Mouse (Mus musculus) limb, embryonic 10.5 days (tissue): ENCODE measurements around the gene Larp4. TPM values are rescaled to one million over a fixed set of nuclear protein-coding genes. Genes with fewer than 3 reads are reported as not detected.
"Not testable (repeated sequence)": the region's sequence is repeated elsewhere in the genome, so short reads cannot be mapped to it uniquely, and the experiment has no call there.

Experiments used
- DNase-seq: peaks from one replicate; pipeline ENCODE4 v3.0.0-alpha.2; 2017; ENCODE audit warnings: low spot score
- H3K27ac ChIP-seq: fragments of 300-500 bp; sonication (generic); 2 replicates; pipeline ENCODE4 v1.5.1; 2016; ENCODE audit warnings: mild to moderate bottlenecking
- H3K27me3 ChIP-seq: fragments of 300-500 bp; sonication (generic); 2 replicates; pipeline ENCODE4 v1.6.1; 2016; ENCODE audit warnings: low read depth, mild to moderate bottlenecking; ENCODE audit not compliant: poor library complexity, severe bottlenecking
- H3K36me3 ChIP-seq: fragments of 300-500 bp; sonication (generic); 2 replicates; pipeline ENCODE4 v1.6.1; 2016; ENCODE audit warnings: mild to moderate bottlenecking, moderate library complexity
- H3K4me1 ChIP-seq: fragments of 300-500 bp; sonication (generic); 2 replicates; pipeline ENCODE4 v1.6.1; 2016
- H3K4me3 ChIP-seq: fragments of 300-500 bp; sonication (generic); 2 replicates; pipeline ENCODE4 v1.5.1; 2016; ENCODE audit warnings: mild to moderate bottlenecking, moderate library complexity
- H3K9me3 ChIP-seq: fragments of 300-500 bp; sonication (generic); replicated peaks from 2 replicates; pipeline ENCODE4 v1.6.1; 2016; ENCODE audit warnings: mild to moderate bottlenecking
- WGBS: fragments of 180-500 bp; shearing (Covaris S2); methylation state at CpG from one replicate; pipeline ENCODE4 v1.1.7; 2016; 5-methylcytosine and 5-hydroxymethylcytosine counted together
- polyA plus RNA-seq: library from polyadenylated mRNA; unstranded; fragments of >200 nt; fragmentation: Nextera tagmentation; extraction: Ambion mirVana; gene quantifications from 2 replicates; pipeline ENCODE4 v1.2.1, GENCODE M21; 2016

Gene Larp4
- polyA plus RNA-seq, 1 experiment from 2014 or later = 37.1 TPM

- Histone ChIP-seq H3K36me3 (no peaks in the 10 kb centered on the region), H3K4me1 (peaks cover 8% of the 10 kb centered on the region; the same call in 1 of the 2 replicates), H3K4me3 (peak overlapping the region; percentile 99), H3K9me3 (no peaks in the 10 kb centered on the region), H3K27ac (peak overlapping the region; percentile 98), H3K27me3 (no peaks in the 10 kb centered on the region)
- WGBS = under 1% methylated on average over 84 of the region's 84 CpGs
- DNase-seq = peak; percentile 93
Observed at GRCm38 (mm10) chr15:99972989-99973911, 3.4 kb downstream of the Larp4 start.

GRCm38 (mm10) chr15:99974476-99975220 is 4.8 kb downstream of the Larp4 start:
- peaks cover 8% of the 10 kb centered on the region; the same call in 1 of the 2 replicates for H3K4me1 ChIP-seq
- DNase-seq = no peak
- peak overlapping the region; percentile 99 for H3K4me3 ChIP-seq
- no peaks in the 10 kb centered on the region for H3K36me3 ChIP-seq
- no peak overlapping the region for H3K27ac ChIP-seq
- 81% methylated on average over 2 of the region's 2 CpGs for WGBS
- H3K27me3 ChIP-seq = no peaks in the 10 kb centered on the region
- no peaks in the 10 kb centered on the region for H3K9me3 ChIP-seq

DNA sequence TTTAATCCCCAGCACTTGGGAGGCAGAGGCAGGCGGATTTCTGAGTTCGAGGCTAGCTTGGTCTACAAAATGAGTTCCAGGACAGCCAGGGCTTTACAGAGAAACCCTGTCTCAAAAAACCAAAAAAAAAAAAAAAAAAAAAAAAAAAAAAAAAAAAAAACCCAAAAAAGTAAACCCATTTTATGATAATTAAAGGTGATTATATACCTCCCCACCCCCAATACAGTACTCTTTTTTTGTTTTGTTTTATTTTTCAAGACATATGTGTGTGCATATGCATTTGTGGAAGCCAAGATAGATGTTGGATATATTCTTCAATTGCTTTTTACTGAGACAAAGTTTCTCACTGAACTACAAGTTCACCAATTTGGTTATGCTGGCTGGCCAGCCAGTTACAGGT is 6.3 kb downstream of the Larp4 start:
- H3K9me3 ChIP-seq, H3K4me3 ChIP-seq, H3K36me3 ChIP-seq, H3K27me3 ChIP-seq, H3K27ac ChIP-seq, H3K4me1 ChIP-seq, DNase-seq: not testable (repeated sequence)
- WGBS = 94% methylated on average over 2 of the region's 2 CpGs

DNA sequence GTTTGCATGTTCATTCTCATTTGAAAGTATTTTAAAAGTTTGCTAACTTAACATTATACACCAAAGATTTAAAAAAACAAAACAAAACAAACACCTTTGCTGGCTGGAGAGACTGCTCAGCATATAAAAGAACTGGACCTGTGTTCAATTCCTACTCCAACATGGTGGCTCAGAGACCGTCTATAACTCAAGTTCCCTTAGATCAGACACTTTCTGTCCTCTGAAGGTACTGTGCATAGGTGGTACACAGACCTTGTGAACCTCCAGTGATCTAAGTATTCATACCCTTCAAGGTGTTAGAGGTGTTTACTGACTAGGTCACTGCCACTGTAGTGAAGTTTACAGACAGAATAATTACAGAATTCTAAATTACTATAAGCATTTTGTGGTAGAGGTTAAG is 9.4 kb downstream of the Larp4 start:
- no peaks in the 10 kb centered on the region for H3K27me3 ChIP-seq
- H3K27ac ChIP-seq = no peak overlapping the region
- H3K9me3 ChIP-seq = no peaks in the 10 kb centered on the region
- H3K4me1 ChIP-seq = peaks cover 3% of the 10 kb centered on the region; the same call in 1 of the 2 replicates
- WGBS = 88% methylated on average over 1 of the region's 1 CpGs
- no peak overlapping the region for H3K4me3 ChIP-seq
- no peak for DNase-seq
- 0 out of 2 replicates have a peak, but pooled peaks cover 2% of the 10 kb centered on the region for H3K36me3 ChIP-seq

GRCm38 (mm10) chr15:99979715-99980114 is 9.8 kb downstream of the Larp4 start:
- Histone ChIP-seq H3K27me3 (no peaks in the 10 kb centered on the region), H3K9me3 (no peaks in the 10 kb centered on the region), H3K36me3 (0 out of 2 replicates have a peak, but pooled peaks cover 2% of the 10 kb centered on the region), H3K4me1 (no peaks in the 10 kb centered on the region), H3K27ac (no peak overlapping the region), H3K4me3 (no peak overlapping the region)
- no peak for DNase-seq
- WGBS = 95% methylated on average over 2 of the region's 2 CpGs

GRCm38 (mm10) chr15:99993100-99993499 is 23.2 kb downstream of the Larp4 start:
- Histone ChIP-seq H3K4me1 (no peaks in the 10 kb centered on the region), H3K36me3 (peaks cover 98% of the 10 kb centered on the region), H3K9me3 (no peaks in the 10 kb centered on the region), H3K27ac (no peak overlapping the region), H3K27me3 (no peaks in the 10 kb centered on the region), H3K4me3 (no peak overlapping the region)
- no peak for DNase-seq
- 98% methylated on average over 1 of the region's 1 CpGs for WGBS

DNA sequence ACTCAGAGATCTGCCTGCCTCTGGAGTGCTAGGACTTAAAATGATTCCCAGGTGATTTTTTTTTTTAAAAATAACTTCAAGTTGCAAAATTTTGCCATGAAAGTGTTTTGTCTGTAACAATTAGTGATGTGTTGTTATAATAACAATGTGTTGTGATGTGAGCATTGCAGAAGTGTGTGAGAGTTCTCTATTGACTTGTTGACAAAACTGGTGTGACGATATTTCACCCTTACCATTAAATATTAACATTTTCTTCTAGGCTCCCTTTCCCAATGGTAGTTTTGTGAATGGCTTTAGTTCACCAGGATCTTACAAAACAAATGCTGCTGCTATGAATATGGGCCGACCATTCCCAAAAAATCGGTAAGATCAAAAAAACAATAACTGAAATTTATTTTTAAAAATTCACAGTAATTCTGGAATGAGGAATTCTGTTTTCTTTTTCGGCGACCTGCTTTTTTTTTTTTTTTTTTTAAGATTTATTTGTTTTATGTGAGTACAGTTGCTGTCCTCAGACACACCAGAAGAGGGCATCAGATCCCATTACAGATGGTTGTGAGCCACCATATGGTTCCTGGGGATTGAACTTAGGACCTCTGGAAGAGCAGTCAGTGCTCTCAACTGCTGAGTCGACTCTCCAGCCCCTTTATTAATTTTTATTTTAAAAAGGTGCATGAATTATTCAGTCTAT is 27.4 kb downstream of the Larp4 start:
- Histone ChIP-seq H3K27ac (no peak overlapping the region), H3K4me3 (no peak overlapping the region), H3K4me1 (no peaks in the 10 kb centered on the region), H3K36me3 (peaks cover 96% of the 10 kb centered on the region), H3K9me3 (no peaks in the 10 kb centered on the region), H3K27me3 (no peaks in the 10 kb centered on the region)
- DNase-seq = no peak
- 91% methylated on average over 6 of the region's 6 CpGs for WGBS

DNA sequence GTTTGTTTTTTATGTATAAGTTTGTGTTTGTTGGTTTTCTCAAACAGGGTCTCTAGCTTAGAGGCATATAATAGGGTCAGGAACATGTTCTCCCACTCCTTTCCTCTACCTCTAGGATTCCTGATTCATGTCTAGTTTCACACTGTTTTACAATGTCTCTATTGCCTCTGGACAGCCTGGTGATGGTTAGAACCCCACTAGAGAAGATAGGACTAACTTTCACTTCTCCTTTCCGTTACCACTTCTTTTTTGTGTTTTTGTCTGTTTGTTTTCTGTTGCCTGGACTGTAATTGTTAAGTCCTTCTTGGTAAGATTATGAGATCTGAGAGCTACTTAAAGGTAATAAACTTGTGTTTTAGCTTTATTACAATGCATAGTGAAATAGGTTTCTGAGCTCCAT is 29.5 kb downstream of the Larp4 start:
- Histone ChIP-seq H3K27me3 (no peaks in the 10 kb centered on the region), H3K36me3 (peaks cover 96% of the 10 kb centered on the region), H3K9me3 (no peaks in the 10 kb centered on the region), H3K27ac (no peak overlapping the region), H3K4me3 (no peak overlapping the region), H3K4me1 (no peaks in the 10 kb centered on the region)
- WGBS = 96% methylated on average over 1 of the region's 1 CpGs
- no peak for DNase-seq

- no peak for DNase-seq
- Histone ChIP-seq H3K9me3 (no peaks in the 10 kb centered on the region), H3K4me3 (no peak overlapping the region), H3K27ac (no peak overlapping the region), H3K36me3 (peaks cover 100% of the 10 kb centered on the region), H3K27me3 (no peaks in the 10 kb centered on the region), H3K4me1 (no peaks in the 10 kb centered on the region)
- 94% methylated on average over 7 of the region's 7 CpGs for WGBS
Observed at GRCm38 (mm10) chr15:100004677-100005273, 34.9 kb downstream of the Larp4 start.

DNA sequence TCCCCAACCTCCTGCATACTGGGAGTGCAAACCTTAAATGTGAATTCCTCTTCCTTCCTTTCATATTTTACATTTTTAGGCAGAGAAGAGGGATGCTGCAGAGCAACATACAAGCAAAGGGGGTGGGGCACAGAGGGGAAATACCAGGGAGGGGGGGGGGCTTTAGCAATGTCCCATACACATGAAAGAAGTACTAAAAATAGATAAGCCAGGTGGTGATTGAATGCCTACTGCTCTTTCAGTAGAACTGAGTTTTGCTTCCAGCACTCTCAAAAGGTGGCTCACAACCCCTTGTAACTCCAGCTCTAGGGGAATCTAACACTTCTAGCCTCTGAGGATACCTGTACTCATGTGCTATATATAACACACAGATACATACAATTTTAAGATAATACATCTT is 36.3 kb downstream of the Larp4 start:
- H3K27ac ChIP-seq = no peak overlapping the region
- no peaks in the 10 kb centered on the region for H3K27me3 ChIP-seq
- no peak overlapping the region for H3K4me3 ChIP-seq
- DNase-seq = no peak
- H3K4me1 ChIP-seq = no peaks in the 10 kb centered on the region
- H3K9me3 ChIP-seq = no peaks in the 10 kb centered on the region
- peaks cover 100% of the 10 kb centered on the region for H3K36me3 ChIP-seq

DNA sequence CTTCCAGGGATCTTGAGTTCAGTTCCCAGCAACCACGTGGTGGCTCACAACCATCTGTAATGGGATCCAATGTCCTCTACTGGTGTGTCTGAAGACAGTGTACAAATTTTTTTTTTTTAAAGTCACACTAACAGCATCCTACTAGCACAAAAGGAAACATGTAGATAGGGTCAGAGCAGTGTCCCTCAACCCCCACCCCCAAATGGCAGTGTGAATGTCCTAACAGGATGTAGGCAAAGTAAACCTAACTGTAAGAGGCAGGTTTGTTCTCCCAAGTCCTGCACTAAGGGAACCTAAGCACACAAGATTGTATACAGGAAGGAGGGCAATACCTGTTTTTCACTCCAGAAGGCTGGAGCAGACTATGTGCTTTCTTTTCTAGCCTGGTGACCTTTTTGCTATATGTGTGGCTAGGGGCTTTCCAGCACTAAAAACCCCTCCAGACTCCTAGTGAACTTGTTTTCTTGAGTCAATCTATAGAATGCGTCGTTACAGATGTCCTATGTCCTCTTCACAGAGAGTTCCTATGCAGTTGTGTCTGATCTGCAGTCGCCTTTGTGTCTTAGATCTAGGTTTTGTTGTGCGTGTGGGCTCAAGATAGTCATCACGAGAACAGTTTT is 48.5 kb downstream of the Larp4 start:
- H3K9me3 ChIP-seq = no peaks in the 10 kb centered on the region
- peaks cover 32% of the 10 kb centered on the region for H3K36me3 ChIP-seq
- H3K4me3 ChIP-seq = no peak overlapping the region
- 85% methylated on average over 6 of the region's 6 CpGs for WGBS
- no peaks in the 10 kb centered on the region for H3K4me1 ChIP-seq
- H3K27ac ChIP-seq = no peak overlapping the region
- DNase-seq = no peak
- no peaks in the 10 kb centered on the region for H3K27me3 ChIP-seq

DNA sequence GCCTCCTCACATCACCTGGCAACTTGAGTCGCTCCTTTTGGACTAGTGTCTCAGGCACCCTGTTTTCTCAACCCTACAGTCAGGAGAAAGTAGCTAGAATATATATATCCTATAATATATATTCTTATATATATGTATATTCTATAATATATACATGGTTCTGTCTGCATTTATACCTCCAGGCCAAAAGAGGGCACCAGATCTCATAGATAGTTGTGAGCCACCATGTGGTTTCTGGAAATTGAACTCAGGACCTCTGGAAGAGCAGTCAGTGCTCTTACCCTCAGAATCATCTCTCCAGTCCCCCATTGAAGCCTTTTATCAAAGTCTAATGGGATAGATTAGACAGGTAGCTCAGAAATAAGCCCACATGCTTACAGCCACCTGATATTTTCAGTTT is 51.3 kb downstream of the Larp4 start:
- WGBS = 89% methylated on average over 1 of the region's 1 CpGs
- Histone ChIP-seq H3K4me3 (no peak overlapping the region), H3K36me3 (peaks cover 18% of the 10 kb centered on the region), H3K9me3 (no peaks in the 10 kb centered on the region), H3K27ac (no peak overlapping the region), H3K27me3 (no peaks in the 10 kb centered on the region), H3K4me1 (no peaks in the 10 kb centered on the region)
- no peak for DNase-seq
